Mouse (Mus musculus) brown adipose tissue, adult 24 weeks (tissue): ENCODE measurements at regions not wholly inside any gene's neighbourhood (a gene's known extent, or its start where the extent isn't known, plus 50 kb on each side); places are given as distances from the start of the nearest gene placed in this dataset.

Experiments used
- H3K27ac ChIP-seq: fragments of 200-500 bp; replicated peaks from 2 replicates; pipeline ENCODE4 v1.5.1; 2012; ENCODE audit warnings: low read depth, mild to moderate bottlenecking, low read length
- H3K4me1 ChIP-seq: fragments of 200-500 bp; 2 replicates; pipeline ENCODE4 v1.6.1; 2012; ENCODE audit warnings: low read length, mixed read lengths; ENCODE audit not compliant: control insufficient read depth, insufficient read depth, insufficient read length
- H3K4me3 ChIP-seq: fragments of 200-500 bp; 2 replicates; pipeline ENCODE4 v1.5.1; 2012; ENCODE audit warnings: low read depth, mild to moderate bottlenecking, low read length, moderate library complexity; ENCODE audit not compliant: insufficient read depth

GRCm38 (mm10) chr8:26844132-26844808 is 132.9 kb upstream of the Zfp703 start:
- peaks cover 9% of the 10 kb centered on the region; the same call in 1 of the 2 replicates for H3K4me1 ChIP-seq
- peak overlapping the region; percentile 74; the same call in 1 of the 2 replicates for H3K27ac ChIP-seq
- H3K4me3 ChIP-seq: no peak overlapping the region

GRCm38 (mm10) chr8:26844809-26845143 is 132.3 kb upstream of the Zfp703 start:
- Histone ChIP-seq H3K4me3 (no peak overlapping the region), H3K27ac (peak overlapping the region; percentile 74), H3K4me1 (peaks cover 9% of the 10 kb centered on the region; the same call in 1 of the 2 replicates)

DNA sequence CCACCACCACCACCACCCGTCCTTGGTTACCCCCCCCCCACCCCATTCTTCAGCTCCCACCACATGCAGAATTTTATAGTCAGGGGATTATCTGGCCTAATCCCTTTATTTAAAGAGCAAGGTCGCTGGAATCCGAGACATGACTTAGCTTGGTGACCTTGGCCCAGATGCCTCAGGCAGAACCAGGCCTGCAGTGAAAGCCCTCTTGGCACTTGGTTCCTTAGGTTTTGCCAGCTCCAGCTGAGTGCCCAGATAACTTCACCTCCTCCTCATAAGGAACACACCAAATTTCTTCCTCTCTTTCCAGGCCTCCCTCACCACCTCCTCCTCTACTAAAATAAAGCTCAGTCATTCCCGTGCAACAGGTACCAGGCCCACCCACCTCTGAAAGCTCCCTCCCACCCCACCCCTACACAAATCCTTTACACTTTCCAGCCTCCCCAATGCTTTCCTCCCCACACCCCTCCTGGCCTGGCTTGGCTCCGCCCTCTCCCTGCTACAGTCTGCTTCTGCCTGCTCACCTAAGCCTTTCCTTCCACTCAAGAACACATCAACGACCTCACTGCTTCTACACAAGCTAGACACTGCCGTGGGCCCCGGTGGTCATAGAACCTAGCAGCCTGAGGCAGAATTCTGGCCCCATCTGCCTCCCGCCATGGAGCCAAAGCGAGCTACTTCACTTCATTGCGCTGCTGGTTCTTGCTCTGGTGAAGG is 131.5 kb upstream of the Zfp703 start:
- H3K4me1 ChIP-seq: peaks cover 9% of the 10 kb centered on the region; the same call in 1 of the 2 replicates
- no peak overlapping the region for H3K27ac ChIP-seq

DNA sequence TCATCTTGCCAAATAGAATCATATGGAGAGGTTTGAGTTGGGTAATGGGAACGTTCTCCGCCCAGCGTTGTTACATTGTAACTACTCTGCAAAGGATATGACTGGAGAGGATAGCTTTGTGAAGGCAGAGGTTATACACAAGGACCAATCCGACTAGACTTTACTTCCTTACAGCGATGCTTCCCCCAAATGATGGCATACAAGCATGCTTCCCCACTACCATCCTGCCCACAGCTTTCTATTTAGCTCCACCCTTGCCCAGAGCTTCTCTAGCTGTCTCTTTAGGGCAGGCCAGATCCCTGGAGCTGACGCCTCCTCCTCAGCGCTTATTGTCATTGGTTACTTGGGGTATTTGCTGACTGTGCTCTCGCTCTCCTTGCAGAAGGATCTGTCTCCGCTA is 130.1 kb upstream of the Zfp703 start:
- no peak overlapping the region for H3K4me3 ChIP-seq
- H3K27ac ChIP-seq: no peak overlapping the region
- peaks cover 9% of the 10 kb centered on the region; the same call in 1 of the 2 replicates for H3K4me1 ChIP-seq

More for the DNA sequence above, 131.5 kb upstream of the Zfp703 start:
- no peak overlapping the region for H3K4me3 ChIP-seq

- H3K4me1 ChIP-seq: peaks cover 9% of the 10 kb centered on the region; the same call in 1 of the 2 replicates
- no peak overlapping the region for H3K4me3 ChIP-seq
- H3K27ac ChIP-seq: no peak overlapping the region
These were observed 128.9 kb upstream of the Zfp703 start for GRCm38 (mm10) chr8:26848098-26848772.

- Histone ChIP-seq H3K4me3 (no peak overlapping the region), H3K4me1 (peaks cover 7% of the 10 kb centered on the region; the same call in 1 of the 2 replicates), H3K27ac (0 out of 2 replicates have a peak overlapping the region, but pooled peaks have one; percentile 16)
These were observed 128.0 kb upstream of the Zfp703 start for GRCm38 (mm10) chr8:26848955-26849684.

- Histone ChIP-seq H3K27ac (no peak overlapping the region), H3K4me1 (no peaks in the 10 kb centered on the region; the same call in 1 of the 2 replicates)
These were observed 125.0 kb upstream of the Zfp703 start for GRCm38 (mm10) chr8:26851871-26852800.

GRCm38 (mm10) chr8:26852921-26853320 is 124.2 kb upstream of the Zfp703 start:
- H3K4me3 ChIP-seq: no peak overlapping the region
- no peaks in the 10 kb centered on the region; the same call in 1 of the 2 replicates for H3K4me1 ChIP-seq
- no peak overlapping the region for H3K27ac ChIP-seq

More at GRCm38 (mm10) chr8:26851871-26852800, 125.0 kb upstream of the Zfp703 start:
- no peak overlapping the region for H3K4me3 ChIP-seq

GRCm38 (mm10) chr8:26854557-26855238 is 122.4 kb upstream of the Zfp703 start:
- no peak overlapping the region for H3K27ac ChIP-seq
- H3K4me3 ChIP-seq: no peak overlapping the region
- H3K4me1 ChIP-seq: no peaks in the 10 kb centered on the region

GRCm38 (mm10) chr8:26855256-26855655 is 121.9 kb upstream of the Zfp703 start:
- Histone ChIP-seq H3K27ac (no peak overlapping the region), H3K4me3 (no peak overlapping the region), H3K4me1 (no peaks in the 10 kb centered on the region)

- Histone ChIP-seq H3K4me1 (no peaks in the 10 kb centered on the region), H3K4me3 (no peak overlapping the region), H3K27ac (no peak overlapping the region)
These were observed 112.6 kb upstream of the Zfp703 start for GRCm38 (mm10) chr8:26864571-26864970.

DNA sequence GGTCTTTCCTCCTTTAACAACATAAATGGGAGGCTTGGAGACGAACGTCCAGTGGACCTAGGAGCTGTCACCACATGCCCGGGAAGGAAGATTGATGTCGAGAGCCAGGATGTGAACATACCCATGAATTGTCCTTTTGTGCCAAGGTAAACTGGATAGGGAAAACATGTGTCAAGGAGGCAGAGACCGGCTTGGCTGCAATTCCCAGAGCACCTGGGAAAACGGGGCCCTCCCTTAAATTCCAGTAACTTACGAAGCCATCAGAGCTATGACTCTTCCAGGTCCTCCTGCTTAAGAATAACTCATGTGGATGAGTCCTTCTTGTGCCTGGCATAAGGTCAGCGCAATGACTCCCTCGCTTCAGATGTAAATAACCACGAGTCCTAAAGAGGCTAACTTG is 112.2 kb upstream of the Zfp703 start:
- no peaks in the 10 kb centered on the region for H3K4me1 ChIP-seq
- no peak overlapping the region for H3K27ac ChIP-seq
- no peak overlapping the region for H3K4me3 ChIP-seq

- no peak overlapping the region for H3K27ac ChIP-seq
- H3K4me1 ChIP-seq: no peaks in the 10 kb centered on the region
- H3K4me3 ChIP-seq: no peak overlapping the region
These were observed 108.8 kb upstream of the Zfp703 start for GRCm38 (mm10) chr8:26868101-26868848.
